Mouse (Mus musculus) olfactory bulb, adult 2 months (tissue): ENCODE measurements around the gene Cox10. TPM values are rescaled to one million over a fixed set of nuclear protein-coding genes. Genes with fewer than 3 reads are reported as not detected.

ENCODE experiments used
- H3K27ac ChIP-seq: fragments of 200-500 bp; 2 replicates; pipeline ENCODE4 v1.5.1; 2012; ENCODE audit warnings: low read depth, low read length; ENCODE audit not compliant: insufficient read depth
- H3K4me1 ChIP-seq: fragments of 200-500 bp; 2 replicates; pipeline ENCODE4 v1.6.1; 2012; ENCODE audit warnings: low read length; ENCODE audit not compliant: control insufficient read depth, insufficient read depth
- H3K4me3 ChIP-seq: fragments of 200-500 bp; 2 replicates; pipeline ENCODE4 v1.5.1; 2012; ENCODE audit warnings: mild to moderate bottlenecking, low read depth, low read length, moderate library complexity; ENCODE audit not compliant: insufficient read depth
- CTCF ChIP-seq: fragments of 200-500 bp; IDR thresholded peaks from 2 replicates; pipeline ENCODE4 v1.5.1; 2012; ENCODE audit warnings: low read depth, mild to moderate bottlenecking, low read length, moderate library complexity; ENCODE audit not compliant: insufficient read depth
- POLR2A ChIP-seq: fragments of 200-500 bp; IDR thresholded peaks from 2 replicates; pipeline ENCODE4 v1.6.1; 2012; ENCODE audit warnings: mild to moderate bottlenecking, low read depth, low read length, moderate library complexity; ENCODE audit not compliant: insufficient read depth
- WGBS: fragments of 180-500 bp; shearing (Covaris S2); methylation state at CpG from one replicate; pipeline ENCODE4 v1.1.7; 2018; 5-methylcytosine and 5-hydroxymethylcytosine counted together
- polyA plus RNA-seq: library from polyadenylated mRNA; stranded (reverse); fragments of >200 nt; gene quantifications from 2 replicates; pipeline ENCODE4 v1.2.4, GENCODE M21; 2012; ENCODE audit warnings: low replicate concordance; ENCODE audit not compliant: missing spikeins, insufficient read depth, insufficient read length

Cox10 gene
- polyA plus RNA-seq, 1 experiment: not detected

GRCm38 (mm10) chr11:64089682-64090081 lies 10.4 kb upstream of the Cox10 start:
- Histone ChIP-seq H3K4me3 (no peak overlapping the region), H3K27ac (no peak overlapping the region), H3K4me1 (no peaks in the 10 kb centered on the region)
- WGBS: 68% methylated on average over 2 of the region's 2 CpGs
- no peak for TF ChIP-seq POLR2A
- TF ChIP-seq CTCF: no peak

GRCm38 (mm10) chr11:64085888-64086287 lies 6.6 kb upstream of the Cox10 start:
- no peaks in the 10 kb centered on the region for H3K4me1 ChIP-seq
- no peak for TF ChIP-seq POLR2A
- no peak for TF ChIP-seq CTCF
- H3K27ac ChIP-seq: no peak overlapping the region
- 93% methylated on average over 5 of the region's 5 CpGs for WGBS
- H3K4me3 ChIP-seq: no peak overlapping the region

- under 1% methylated on average over 8 of the region's 8 CpGs for WGBS
- TF ChIP-seq CTCF: no peak
- no peak for TF ChIP-seq POLR2A
- Histone ChIP-seq H3K4me1 (no peaks in the 10 kb centered on the region), H3K27ac (peak overlapping the region; percentile 65), H3K4me3 (peak overlapping the region; percentile 62)
Observed at GRCm38 (mm10) chr11:64079727-64080081, 436 bp upstream of the Cox10 start.

GRCm38 (mm10) chr11:64076212-64076611 lies 3.1 kb downstream of the Cox10 start:
- no peaks in the 10 kb centered on the region for H3K4me1 ChIP-seq
- TF ChIP-seq CTCF (no peak), POLR2A (no peak)
- WGBS: 93% methylated on average over 4 of the region's 4 CpGs

GRCm38 (mm10) chr11:64073379-64073778 lies 5.9 kb downstream of the Cox10 start:
- Histone ChIP-seq H3K27ac (no peak overlapping the region), H3K4me1 (no peaks in the 10 kb centered on the region), H3K4me3 (no peak overlapping the region)
- TF ChIP-seq CTCF: no peak
- WGBS: 83% methylated on average over 4 of the region's 4 CpGs

More at GRCm38 (mm10) chr11:64076212-64076611, 3.1 kb downstream of the Cox10 start:
- Histone ChIP-seq H3K4me3 (no peak overlapping the region), H3K27ac (no peak overlapping the region)

GRCm38 (mm10) chr11:64071536-64071935 lies 7.7 kb downstream of the Cox10 start:
- Histone ChIP-seq H3K4me1 (no peaks in the 10 kb centered on the region), H3K27ac (no peak overlapping the region), H3K4me3 (no peak overlapping the region)
- 92% methylated on average over 12 of the region's 12 CpGs for WGBS
- TF ChIP-seq CTCF: no peak
- no peak for TF ChIP-seq POLR2A

- Histone ChIP-seq H3K4me1 (no peaks in the 10 kb centered on the region), H3K27ac (no peak overlapping the region), H3K4me3 (no peak overlapping the region)
- TF ChIP-seq CTCF: no peak
- no peak for TF ChIP-seq POLR2A
- WGBS: 89% methylated on average over 2 of the region's 2 CpGs
Observed at GRCm38 (mm10) chr11:64066001-64066400, 13.3 kb downstream of the Cox10 start.

GRCm38 (mm10) chr11:64063130-64063529 lies 16.1 kb downstream of the Cox10 start:
- no peak overlapping the region for H3K27ac ChIP-seq
- TF ChIP-seq POLR2A (no peak), CTCF (no peak)
- 80% methylated on average over 3 of the region's 3 CpGs for WGBS
- H3K4me3 ChIP-seq: no peak overlapping the region
- H3K4me1 ChIP-seq: no peaks in the 10 kb centered on the region

- Histone ChIP-seq H3K27ac (no peak overlapping the region), H3K4me1 (no peaks in the 10 kb centered on the region), H3K4me3 (no peak overlapping the region)
- WGBS: 90% methylated on average over 4 of the region's 4 CpGs
- TF ChIP-seq POLR2A (no peak), CTCF (no peak)
Observed at GRCm38 (mm10) chr11:64062226-64062625, 17.0 kb downstream of the Cox10 start.

- TF ChIP-seq CTCF: no peak
- TF ChIP-seq POLR2A: no peak
- 96% methylated on average over 2 of the region's 2 CpGs for WGBS
- Histone ChIP-seq H3K27ac (no peak overlapping the region), H3K4me3 (no peak overlapping the region), H3K4me1 (no peaks in the 10 kb centered on the region)
Observed at GRCm38 (mm10) chr11:64059305-64059704, 20.0 kb downstream of the Cox10 start.
